Mouse (Mus musculus) gastrocnemius, postnatal 10 days (tissue): Measurements from ENCODE around the gene Il2rb. TPM values are rescaled to one million over a fixed set of nuclear protein-coding genes. Genes with fewer than 3 reads are reported as not detected.

Experiments used
- DNase-seq: peaks from one replicate; pipeline ENCODE4 v3.0.0; 2021; ENCODE audit warnings: mixed read lengths
- total RNA-seq, 2 experiments: library from RNA; stranded (reverse); gene quantifications; 2 replicates each; pipeline ENCODE4 v1.2.3; 2021

Gene Il2rb
- total RNA-seq, 2 experiments from 2014 or later: 0.18 TPM; not detected in 1

GRCm38 (mm10) chr15:78480991-78481390, 14.1 kb downstream of the Il2rb start:
- no peak for DNase-seq

GRCm38 (mm10) chr15:78480111-78480510, 15.0 kb downstream of the Il2rb start:
- DNase-seq: no peak

GRCm38 (mm10) chr15:78479470-78479869, 15.6 kb downstream of the Il2rb start:
- no peak for DNase-seq

- no peak for DNase-seq
Measured at GRCm38 (mm10) chr15:78478073-78478472, 17.0 kb downstream of the Il2rb start.

- no peak for DNase-seq
Measured at GRCm38 (mm10) chr15:78476878-78477277, 18.2 kb downstream of the Il2rb start.

- no peak for DNase-seq
Measured at GRCm38 (mm10) chr15:78475604-78476031, 19.5 kb downstream of the Il2rb start.

GRCm38 (mm10) chr15:78473442-78473841, 21.6 kb downstream of the Il2rb start:
- DNase-seq: no peak

- DNase-seq: no peak
Measured at GRCm38 (mm10) chr15:78471902-78472301, 23.2 kb downstream of the Il2rb start.

GRCm38 (mm10) chr15:78470495-78471276, 24.4 kb downstream of the Il2rb start:
- no peak for DNase-seq

- DNase-seq: no peak
Measured at GRCm38 (mm10) chr15:78468379-78468937, 26.6 kb downstream of the Il2rb start, which contains the start of gene Tmprss6. Gene Tmprss6, minus strand, starts transcription at chr15:78468634.

GRCm38 (mm10) chr15:78467570-78467969, 27.5 kb downstream of the Il2rb start:
- no peak for DNase-seq

GRCm38 (mm10) chr15:78466809-78467208, 28.3 kb downstream of the Il2rb start:
- no peak for DNase-seq

GRCm38 (mm10) chr15:78462981-78463380, 32.1 kb downstream of the Il2rb start:
- DNase-seq: no peak

GRCm38 (mm10) chr15:78457193-78457592, 37.9 kb downstream of the Il2rb start:
- no peak for DNase-seq

- peak; percentile 53 for DNase-seq
Measured at GRCm38 (mm10) chr15:78456051-78456450, 39.0 kb downstream of the Il2rb start.

- DNase-seq: no peak
Measured at GRCm38 (mm10) chr15:78455168-78455567, 39.9 kb downstream of the Il2rb start.

GRCm38 (mm10) chr15:78452929-78453328, 42.1 kb downstream of the Il2rb start:
- DNase-seq: no peak

- no peak for DNase-seq
Measured at GRCm38 (mm10) chr15:78451201-78451600, 43.9 kb downstream of the Il2rb start.

GRCm38 (mm10) chr15:78450419-78450768, 44.7 kb downstream of the Il2rb start:
- no peak for DNase-seq

- peak; percentile 65 for DNase-seq
Measured at GRCm38 (mm10) chr15:78449694-78450418, 45.2 kb downstream of the Il2rb start.

GRCm38 (mm10) chr15:78449131-78449530, 45.9 kb downstream of the Il2rb start:
- DNase-seq: no peak

GRCm38 (mm10) chr15:78447746-78448535, 47.1 kb downstream of the Il2rb start:
- peak; percentile 100 for DNase-seq
